Mouse (Mus musculus): Measurements from ENCODE around the gene Dpagt1. TPM values are rescaled to one million over a fixed set of nuclear protein-coding genes. Genes with fewer than 3 reads are reported as not detected.
"Not testable (repeated sequence)": the region's sequence is repeated elsewhere in the genome, so short reads cannot be mapped to it uniquely, and the experiment has no call there.

Gene Dpagt1
- total RNA-seq, 2 experiments from 2014 or later, result 12.5 to 14.0 TPM

- intact Hi-C loops (cut with DNase I; ENCODE audit: low total_unique reads), result no loop called here
- peak; percentile 53 for DNase-seq
Measured at GRCm38 (mm10) chr9:44335331-44336092, 9.7 kb downstream of the Dpagt1 start.

- intact Hi-C loops (cut with DNase I; ENCODE audit: low total_unique reads), result no loop called here
- no peak for DNase-seq
Measured at GRCm38 (mm10) chr9:44336093-44336406, 10.2 kb downstream of the Dpagt1 start.

DNA sequence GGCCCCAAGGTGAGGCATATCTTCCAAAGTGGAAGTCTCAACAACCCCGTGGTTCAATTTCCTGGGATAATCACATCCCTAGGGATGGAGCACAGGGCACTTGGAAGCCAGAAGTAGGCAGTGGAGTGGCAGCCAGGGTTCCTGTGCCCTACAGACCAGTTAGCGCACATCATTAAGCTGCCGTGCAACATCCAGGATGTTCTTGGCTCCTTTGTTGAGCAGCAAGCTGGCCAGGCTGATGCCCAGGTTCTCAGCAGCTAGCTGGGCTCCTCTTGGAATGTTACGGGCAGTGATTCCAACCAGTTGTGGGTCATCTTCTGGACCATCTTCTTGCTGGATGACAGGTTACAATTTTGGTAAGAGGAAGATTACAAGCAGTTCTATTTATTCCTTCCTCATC lies 10.7 kb downstream of the Dpagt1 start:
- DNase-seq; intact Hi-C loops (cut with DNase I; ENCODE audit: low total_unique reads): not testable (repeated sequence)

- intact Hi-C loops (cut with DNase I; ENCODE audit: low total_unique reads), result no loop called here
Measured at GRCm38 (mm10) chr9:44336964-44337363, 11.1 kb downstream of the Dpagt1 start.

GRCm38 (mm10) chr9:44337436-44338169 lies 11.8 kb downstream of the Dpagt1 start:
- no peak for DNase-seq
- intact Hi-C loops (cut with DNase I; ENCODE audit: low total_unique reads), result no loop called here

More at GRCm38 (mm10) chr9:44336964-44337363, 11.1 kb downstream of the Dpagt1 start:
- no peak for DNase-seq

DNA sequence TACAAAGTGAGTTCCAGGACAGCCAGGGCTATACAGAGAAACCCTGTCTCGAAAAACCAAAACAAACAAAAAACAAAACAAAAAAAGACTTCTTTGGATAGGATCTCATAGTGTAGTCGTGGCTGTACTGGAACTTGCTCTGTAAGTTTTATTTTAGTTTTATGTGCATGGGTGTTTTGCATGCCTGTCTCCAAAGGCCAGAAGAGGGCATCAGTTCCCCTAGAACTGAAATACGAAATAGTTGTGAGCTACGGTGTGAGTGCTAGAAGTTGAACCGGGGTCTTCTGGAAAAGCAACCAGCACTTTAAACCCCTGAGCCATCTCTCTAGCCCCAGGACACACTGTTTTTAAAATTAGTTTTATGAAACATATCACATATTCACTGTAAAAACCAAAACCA lies 12.8 kb downstream of the Dpagt1 start:
- DNase-seq, result no peak
- intact Hi-C loops (cut with DNase I; ENCODE audit: low total_unique reads), result no loop called here

DNA sequence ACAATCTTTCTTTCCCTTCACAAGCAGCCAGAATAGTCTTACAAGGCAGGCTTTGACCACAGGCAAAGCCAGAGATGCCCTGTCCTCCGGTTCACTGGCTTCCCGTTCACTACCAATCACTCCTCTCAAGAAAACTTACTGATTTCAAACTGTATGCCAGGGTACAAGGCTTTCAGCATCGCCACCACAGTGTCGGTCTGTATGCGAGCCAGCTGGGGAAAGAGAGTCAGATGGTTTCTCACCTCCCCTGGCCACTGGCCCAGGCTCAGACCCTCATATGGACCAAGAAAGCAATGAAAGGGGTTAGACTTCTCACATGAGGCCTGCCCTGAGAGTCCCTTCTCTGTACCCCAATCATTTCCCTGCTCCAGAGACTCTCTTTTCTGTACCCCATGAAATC lies 15.7 kb downstream of the Dpagt1 start:
- intact Hi-C loops (cut with DNase I; ENCODE audit: low total_unique reads), result no loop called here
- no peak for DNase-seq

DNA sequence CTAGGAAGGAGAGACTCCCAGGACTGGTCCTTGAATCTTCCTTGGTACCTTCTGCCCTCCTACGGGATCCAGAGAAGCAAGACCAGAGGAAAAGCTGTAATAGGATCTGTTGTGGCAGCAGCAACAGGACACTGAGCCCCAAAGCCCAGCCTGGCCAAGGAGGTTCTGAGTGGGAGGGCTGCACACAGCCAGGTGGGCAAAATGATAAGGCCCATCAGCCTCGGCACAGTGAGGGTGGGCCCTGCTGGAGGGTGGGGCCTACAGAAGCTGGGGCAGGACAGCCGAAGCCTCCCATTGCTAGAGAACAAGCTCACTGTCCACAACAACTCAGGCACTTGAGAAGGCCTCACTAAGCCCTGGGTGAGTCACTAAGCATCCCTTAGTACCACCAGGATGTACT lies 16.4 kb downstream of the Dpagt1 start:
- intact Hi-C loops (cut with DNase I; ENCODE audit: low total_unique reads), result no loop called here
- no peak for DNase-seq

DNA sequence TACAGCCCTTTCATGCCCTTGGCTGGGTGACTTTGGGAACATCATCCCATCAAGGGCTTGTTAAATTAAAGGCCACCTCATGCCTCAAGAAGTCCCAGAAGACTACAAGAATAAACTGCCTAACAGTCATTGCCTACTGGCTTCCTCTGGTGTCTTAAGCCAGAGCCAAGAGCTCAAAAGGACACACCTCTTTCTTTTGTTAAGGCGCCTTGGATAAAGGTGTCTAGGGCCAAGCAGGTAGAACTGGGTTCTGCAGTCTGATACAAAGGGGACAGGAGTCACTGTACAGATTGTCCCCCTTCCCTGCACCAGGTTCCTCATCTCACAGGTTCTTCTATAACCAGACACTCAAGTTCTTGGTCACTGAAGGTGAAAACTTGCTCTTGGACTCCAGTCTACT lies 16.8 kb downstream of the Dpagt1 start:
- intact Hi-C loops (cut with DNase I; ENCODE audit: low total_unique reads), result no loop called here
- DNase-seq, result no peak

DNA sequence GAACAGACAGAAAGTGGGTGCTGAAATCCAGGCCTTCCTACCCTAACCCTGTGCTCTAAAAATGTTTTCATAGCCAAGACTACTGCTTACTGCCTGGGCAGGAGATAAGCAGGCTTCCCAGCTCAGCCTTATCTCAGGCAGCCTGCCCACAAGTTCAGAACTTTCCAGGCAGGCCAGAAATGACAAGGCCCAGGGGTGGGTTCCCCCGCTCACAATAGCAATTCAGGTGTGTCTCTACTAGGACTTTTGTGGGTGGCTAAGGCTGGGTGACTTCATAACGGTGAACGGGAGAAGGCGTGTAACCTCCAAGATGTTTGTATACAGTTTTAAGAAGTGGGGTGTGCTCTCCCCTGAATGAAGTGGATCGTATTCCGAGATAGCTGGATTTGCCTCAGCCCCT lies 17.5 kb downstream of the Dpagt1 start:
- no peak for DNase-seq
- intact Hi-C loops (cut with DNase I; ENCODE audit: low total_unique reads), result no loop called here

DNA sequence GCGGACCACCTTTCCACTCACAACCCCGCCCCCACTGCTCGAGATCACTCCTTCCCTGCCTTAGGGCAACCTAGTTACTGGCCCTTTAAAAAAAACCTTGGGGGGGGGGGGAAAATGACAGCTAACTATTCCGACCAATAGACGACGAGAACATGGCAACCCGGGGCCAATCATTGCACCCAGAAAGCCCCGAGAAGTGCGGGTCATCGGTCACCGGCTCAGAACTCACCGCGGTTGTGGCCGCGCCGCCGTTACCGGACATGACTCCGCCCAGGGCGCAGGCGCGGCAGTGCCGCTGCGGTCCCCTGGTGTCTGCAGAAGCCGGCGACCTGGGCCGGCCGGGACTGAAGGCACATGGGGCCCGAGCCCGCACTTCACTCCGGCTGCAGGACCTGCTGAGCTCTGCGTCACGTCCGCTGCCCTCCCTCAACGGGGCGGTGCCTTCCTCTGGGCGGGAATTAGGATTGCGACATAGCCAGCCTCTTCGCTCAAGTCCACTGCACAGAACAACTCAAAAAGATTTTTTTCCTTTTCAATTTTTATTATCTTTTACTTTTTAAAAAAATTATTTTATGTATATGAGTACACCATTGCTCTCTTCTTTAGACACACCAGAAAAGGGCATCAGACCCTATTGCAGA lies 18.1 kb downstream of the Dpagt1 start, which contains the start of gene Hmbs:
Gene Hmbs, minus strand, starts transcription at position 448 of the 641 bp plus-strand sequence.
- intact Hi-C loops (cut with DNase I; ENCODE audit: low total_unique reads), result no loop called here

DNA sequence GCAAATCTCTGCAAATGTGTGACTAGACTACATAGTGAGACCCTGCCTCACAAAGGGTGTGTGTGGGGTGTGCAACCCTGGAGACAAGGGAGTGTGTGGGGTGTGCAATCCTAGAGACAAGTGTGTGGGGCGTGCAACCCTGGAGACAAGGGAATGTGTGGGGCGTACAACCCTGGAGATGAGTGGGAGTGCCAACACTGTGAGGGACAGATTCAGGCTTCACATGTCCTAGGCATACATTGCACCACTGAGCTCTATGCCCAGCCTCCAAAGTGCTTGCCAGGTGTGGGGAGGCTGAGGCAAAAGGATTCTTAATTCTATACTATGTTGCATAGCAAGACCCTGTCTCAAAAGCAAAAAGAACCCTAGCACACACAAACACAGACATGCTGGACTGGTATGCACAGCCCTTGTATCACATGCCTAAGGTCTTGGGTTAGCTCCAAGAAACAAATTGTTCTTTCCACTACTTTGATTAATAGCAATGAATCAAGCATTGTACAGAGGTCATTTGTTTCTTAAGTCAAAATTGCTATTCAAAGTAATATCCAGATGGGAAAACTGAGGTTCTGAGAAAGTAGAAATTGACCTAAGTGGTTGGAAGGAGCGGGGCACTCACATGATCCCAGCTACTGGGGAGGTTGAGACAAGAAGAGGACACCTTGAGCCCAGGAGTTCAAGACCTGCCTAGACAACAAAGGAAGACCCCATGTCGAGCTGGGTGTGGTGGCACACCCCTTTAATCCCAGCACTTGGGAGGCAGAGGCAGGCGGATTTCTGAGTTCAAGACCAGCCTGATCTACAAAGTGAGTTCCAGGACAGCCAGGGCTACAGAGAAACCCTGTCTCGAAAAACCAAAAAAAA lies 20.0 kb downstream of the Dpagt1 start:
- intact Hi-C loops (cut with DNase I; ENCODE audit: low total_unique reads), result no loop called here
- DNase-seq, result no peak

More for the DNA sequence above, 18.1 kb downstream of the Dpagt1 start, which contains the start of gene Hmbs:
- peak; percentile 92 for DNase-seq

- intact Hi-C loops (cut with DNase I; ENCODE audit: low total_unique reads), result no loop called here
- no peak for DNase-seq
Measured at GRCm38 (mm10) chr9:44347166-44347565, 21.3 kb downstream of the Dpagt1 start.

DNA sequence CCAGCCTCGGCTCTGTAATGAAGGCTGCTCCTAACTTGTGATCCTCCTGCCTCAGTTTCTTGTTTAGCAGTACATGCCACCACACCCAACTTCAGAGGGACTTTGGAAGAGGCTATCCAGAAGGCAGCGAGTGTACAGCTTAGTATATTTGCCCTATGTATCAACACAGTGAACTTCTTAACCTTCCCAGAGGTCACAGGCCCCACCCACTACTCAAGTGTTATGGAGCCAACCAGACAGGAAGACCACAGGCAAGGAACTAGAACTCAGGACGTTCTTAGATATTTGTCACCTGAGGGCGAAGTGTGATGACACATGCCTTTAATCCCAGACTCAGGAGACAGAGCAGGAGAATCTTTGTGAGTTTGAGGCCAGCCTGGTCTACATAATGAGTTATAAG lies 21.8 kb downstream of the Dpagt1 start:
- intact Hi-C loops (cut with DNase I; ENCODE audit: low total_unique reads), result no loop called here
- no peak for DNase-seq

GRCm38 (mm10) chr9:44348546-44348945 lies 22.7 kb downstream of the Dpagt1 start:
- intact Hi-C loops (cut with DNase I; ENCODE audit: low total_unique reads), result no loop called here
- no peak for DNase-seq

DNA sequence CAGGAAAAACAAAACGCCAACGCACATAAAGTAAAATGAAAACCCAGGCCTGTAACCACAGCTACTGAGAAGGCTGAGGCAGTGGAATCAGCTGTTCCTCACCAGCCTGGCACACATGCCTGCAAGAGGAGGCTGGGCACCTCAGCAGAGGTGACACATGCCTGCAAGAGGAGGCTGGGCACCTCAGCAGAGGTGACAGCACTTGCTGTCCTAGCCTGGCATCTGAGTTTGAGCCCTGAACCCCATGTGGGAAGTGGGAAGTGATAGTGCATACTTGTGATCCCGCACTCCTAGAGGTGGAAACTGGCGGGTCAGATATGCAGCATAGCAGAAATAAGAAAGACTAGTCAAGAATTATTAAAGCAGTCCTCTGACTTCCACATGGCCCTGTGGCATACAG lies 25.6 kb downstream of the Dpagt1 start:
- intact Hi-C loops (cut with DNase I; ENCODE audit: low total_unique reads), result loop anchor here (5.0 kb wide), 1 partner anchor 99 kb away; the partner anchor contains the start of gene Pdzd3
- no peak for DNase-seq

GRCm38 (mm10) chr9:44352337-44352736 lies 26.5 kb downstream of the Dpagt1 start:
- no peak for DNase-seq
- intact Hi-C loops (cut with DNase I; ENCODE audit: low total_unique reads), result loop anchor here (5.0 kb wide), 1 partner anchor 100 kb away; the partner anchor contains the start of gene Pdzd3

GRCm38 (mm10) chr9:44353142-44353541 lies 27.3 kb downstream of the Dpagt1 start:
- DNase-seq, result no peak
- intact Hi-C loops (cut with DNase I; ENCODE audit: low total_unique reads), result loop anchor here (5.0 kb wide), 1 partner anchor 101 kb away; the partner anchor contains the start of gene Pdzd3

DNA sequence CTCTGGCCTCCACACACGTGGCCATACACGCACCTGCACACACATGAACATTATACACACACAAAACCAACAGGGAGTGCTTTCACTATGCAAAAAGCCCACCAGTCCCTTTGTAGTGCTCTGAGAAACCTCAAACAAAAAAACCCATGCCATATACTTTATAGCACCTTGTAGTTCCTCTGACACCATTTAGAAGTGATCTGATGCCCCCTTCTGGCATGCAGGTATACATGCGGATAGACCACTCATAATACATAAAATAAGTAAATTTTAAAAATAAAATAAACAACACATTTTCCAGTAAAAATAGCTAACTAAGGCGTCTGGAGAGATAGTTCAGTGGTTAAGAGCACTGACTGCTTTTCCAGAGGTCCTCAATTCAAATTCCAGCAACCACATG lies 31.4 kb downstream of the Dpagt1 start:
- no peak for DNase-seq
- intact Hi-C loops (cut with DNase I; ENCODE audit: low total_unique reads), result loop anchor here (5.0 kb wide), 1 partner anchor 65 kb away; no protein-coding TSS in a partner anchor
